Mouse (Mus musculus): Measurements from ENCODE around the gene Cpxm1.
"Not testable (repeated sequence)": the region's sequence is repeated elsewhere in the genome, so short reads cannot be mapped to it uniquely, and the experiment has no call there.

Gene Cpxm1

DNA sequence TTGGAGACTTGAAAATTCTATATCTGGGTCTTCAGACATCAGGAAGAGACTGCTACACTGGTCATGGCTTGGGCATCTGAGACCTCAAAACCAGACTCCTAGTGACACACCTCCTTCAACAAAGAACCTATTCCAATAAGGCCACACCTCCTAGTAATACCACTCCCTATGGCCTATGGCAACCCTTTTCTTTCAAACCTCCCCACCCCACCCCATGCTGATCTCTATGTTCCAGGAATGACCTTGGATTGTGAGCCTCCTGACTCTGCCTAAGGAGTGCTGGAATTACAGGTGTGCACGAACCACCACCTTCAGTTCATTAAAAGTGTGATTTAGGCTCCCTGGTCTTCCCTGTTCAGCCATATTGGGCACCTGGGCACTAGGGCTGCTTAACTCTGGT is 2.7 kb upstream of the Cpxm1 start:
- DNase-seq: no peak

GRCm38 (mm10) chr2:130398091-130398490 is 717 bp upstream of the Cpxm1 start:
- DNase-seq: peak in 1 of 2 experiments; percentile 14

- DNase-seq: no peak
These were observed 1.7 kb downstream of the Cpxm1 start for GRCm38 (mm10) chr2:130395696-130396095.

DNA sequence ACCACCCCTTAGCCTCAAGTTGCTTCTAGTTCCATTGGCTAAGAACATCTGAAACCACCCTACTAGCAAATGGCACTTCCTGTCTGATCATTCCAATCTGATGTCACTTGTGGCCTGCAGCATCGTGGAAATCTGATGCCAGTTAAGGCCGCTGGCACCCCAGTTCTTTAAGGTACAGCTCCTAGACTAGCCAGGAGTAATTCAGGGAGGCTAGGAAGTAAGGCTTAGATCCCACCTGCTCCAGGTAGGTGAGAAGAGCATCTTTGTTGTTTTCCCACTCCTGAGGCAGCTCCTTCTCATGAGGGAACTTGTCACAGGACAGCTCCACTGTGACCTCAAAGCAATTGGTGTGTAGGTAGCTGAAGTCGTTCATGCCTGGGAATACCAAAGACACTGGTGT is 4.5 kb downstream of the Cpxm1 start:
- no peak for DNase-seq

DNA sequence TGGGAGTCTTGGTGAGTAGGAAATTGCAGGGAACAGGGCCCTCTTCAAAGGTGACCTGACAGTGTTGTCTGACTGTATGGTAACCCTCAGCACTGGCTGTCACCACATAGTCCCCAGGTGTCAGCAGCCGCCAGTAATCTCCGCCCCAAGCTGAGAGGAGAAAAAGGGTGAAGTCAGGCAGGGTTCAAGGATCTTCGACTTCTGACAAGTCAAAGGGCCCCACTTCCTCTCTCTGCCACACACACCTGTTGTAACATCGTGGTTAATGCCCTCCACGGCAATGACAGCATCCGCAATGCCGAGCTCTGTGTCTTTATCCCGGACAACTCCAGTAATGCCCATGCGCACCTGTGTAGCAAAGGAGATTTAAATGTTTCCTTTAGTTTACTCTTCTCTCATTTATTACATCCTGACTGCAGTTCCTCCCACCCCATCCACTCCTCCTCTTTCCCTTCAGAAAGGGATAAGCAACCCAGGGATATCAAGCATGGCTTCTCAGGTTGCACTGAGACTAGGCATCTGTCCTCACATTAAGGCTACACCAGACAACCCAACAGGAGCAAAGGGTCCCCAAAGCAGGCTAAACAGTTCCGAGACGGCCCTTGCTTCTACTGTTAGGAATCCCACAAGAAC is 6.3 kb downstream of the Cpxm1 start:
- DNase-seq: no peak

GRCm38 (mm10) chr2:130388796-130389195 is 8.6 kb downstream of the Cpxm1 start:
- DNase-seq: no peak

DNA sequence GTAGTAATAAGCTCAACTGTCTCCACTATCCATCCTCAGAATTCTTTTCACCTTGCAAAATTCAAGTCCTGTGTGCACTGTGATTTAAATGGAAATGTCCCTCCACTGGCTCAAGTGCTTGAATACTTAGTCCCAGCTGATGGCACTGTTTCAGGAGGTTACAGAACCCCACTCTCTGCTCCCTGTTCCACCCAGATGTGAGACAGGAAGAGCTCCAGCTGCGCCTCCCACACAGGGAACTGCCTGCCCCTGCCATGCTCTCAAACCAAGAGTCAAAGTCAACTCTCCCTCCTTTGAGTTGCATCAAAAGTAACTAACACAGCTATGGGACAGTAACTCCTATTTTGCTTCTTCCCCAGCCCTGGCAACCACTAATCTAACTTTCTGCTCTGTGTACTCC is 11.2 kb downstream of the Cpxm1 start:
- no peak for DNase-seq

GRCm38 (mm10) chr2:130383895-130384294 is 13.5 kb downstream of the Cpxm1 start:
- no peak for DNase-seq

DNA sequence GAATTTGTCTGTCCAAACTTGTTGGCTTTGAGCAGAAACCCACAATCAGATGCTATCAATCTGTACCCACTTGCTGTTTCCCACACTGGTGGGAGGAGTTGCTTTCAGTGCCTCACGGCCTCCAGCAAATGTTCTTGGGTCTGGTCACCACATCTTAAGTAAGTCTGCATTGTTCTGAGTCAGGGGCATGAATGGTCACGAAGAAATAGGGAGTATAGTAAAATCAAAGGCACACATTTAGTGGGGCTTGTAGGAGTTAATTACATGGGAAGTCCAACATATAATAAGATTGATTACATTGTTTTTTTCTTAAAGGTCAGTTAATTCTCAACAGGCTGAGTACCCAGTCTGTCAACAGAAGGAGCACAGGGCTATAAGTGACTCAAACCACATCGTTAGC is 14.2 kb downstream of the Cpxm1 start:
- DNase-seq: no peak

DNA sequence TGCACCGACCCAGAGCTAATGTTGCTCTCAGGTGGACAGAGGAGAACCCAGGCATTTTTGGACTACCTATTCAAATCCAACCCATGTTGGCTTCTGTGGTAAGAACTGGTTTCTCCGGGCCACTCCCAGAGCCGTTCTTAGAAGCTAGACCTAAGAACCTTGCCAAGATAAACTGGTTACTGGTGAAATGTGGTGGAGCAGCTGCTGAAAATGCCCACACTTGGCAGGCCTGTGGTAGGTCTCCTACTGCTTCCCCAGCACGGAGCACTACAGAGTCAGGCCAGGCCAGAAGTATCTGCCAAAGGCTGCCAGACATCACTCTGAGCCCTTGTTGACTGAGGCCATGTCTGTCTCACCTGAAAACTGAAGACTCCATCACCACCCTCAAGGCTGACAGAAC is 22.4 kb downstream of the Cpxm1 start:
- peak; percentile 15 to 18 for DNase-seq

DNA sequence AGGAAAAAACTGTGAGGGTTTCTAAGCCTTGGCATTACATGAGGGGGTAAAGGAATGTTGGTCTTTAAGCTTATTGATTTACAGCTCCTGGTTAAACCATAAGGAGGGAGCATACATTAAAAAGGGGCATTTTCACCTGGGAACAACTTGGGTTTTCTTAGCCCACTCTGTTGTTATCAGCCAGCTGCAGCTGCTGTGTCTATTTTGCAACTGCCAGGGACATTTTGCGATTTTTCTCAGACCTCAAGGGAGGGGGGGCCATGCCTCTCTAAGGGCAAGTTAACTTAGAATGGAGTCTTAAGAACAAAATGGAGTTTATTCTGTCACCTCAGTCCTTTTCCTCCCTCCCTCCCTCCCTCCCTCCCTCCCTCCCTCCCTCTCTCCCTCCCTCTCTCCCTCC is 24.3 kb downstream of the Cpxm1 start:
- not testable (repeated sequence) for DNase-seq

- DNase-seq: no peak
These were observed 30.0 kb downstream of the Cpxm1 start for GRCm38 (mm10) chr2:130367386-130367785.

DNA sequence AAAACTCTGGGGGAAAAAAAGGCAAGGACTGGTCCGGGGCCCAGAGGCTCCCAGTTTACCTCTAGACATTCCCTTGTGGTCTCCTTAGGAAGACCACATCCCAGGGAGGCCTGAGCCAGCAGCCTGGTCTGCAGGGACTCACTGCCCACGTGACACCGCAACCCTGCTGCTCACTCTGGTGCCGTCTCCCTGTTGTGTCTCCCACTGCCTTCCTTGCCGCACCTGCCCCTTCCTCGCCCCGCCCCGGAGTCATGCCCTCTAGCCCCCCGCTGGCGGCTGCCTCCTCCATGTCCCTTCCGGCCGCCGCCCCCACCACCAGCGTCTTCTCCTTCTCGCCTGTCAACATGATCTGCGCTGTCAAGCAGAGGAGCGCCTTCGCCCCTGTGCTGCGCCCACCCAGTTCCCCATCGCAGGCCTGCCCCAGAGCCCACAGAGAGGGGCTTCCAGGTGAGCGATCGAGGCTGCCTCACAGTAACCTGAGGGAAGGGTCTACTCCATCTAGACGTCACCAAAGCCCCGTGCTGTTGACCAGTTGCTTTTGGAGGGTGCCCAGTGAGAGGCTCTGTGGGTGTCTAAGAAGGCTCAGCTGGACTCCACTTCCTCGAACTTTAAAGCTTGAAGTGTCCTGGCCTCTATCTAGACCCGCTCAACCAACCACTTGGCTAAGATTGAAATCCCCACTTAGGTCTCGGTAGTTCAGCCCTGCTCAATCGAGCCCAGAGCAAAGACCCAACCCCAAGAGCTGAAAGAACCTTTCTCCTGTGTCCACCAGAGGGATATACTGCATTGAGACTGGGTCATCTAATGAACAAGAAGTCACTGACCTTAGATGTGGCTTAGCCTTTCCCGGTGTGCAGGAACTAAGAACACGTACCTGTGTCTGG is 31.9 kb downstream of the Cpxm1 start:
- DNase-seq: no peak

- DNase-seq: peak; percentile 27 to 53
These were observed 34.8 kb downstream of the Cpxm1 start for GRCm38 (mm10) chr2:130362511-130363026.

- DNase-seq: no peak
These were observed 38.5 kb downstream of the Cpxm1 start for GRCm38 (mm10) chr2:130358852-130359251.

GRCm38 (mm10) chr2:130357551-130357950 is 39.8 kb downstream of the Cpxm1 start:
- DNase-seq: no peak

DNA sequence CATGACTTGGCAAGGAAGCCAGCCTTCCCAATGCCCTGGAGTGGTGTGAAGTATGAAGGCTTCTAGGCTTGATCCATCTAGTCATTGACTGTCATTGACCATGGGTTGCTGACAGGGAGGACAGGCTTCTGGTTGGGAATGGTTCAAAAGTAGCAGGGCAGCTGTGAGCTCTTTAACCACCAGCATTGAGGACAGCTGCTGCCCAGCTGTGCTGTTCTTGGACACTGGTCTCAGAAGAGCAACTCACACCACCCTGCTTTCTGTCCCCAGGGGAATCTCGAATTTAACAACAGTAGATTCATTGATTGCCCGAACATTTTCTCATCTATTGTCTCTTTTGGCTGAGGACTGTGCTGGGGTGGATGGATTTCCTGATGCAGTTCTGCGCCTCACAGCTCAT is 43.5 kb downstream of the Cpxm1 start:
- no peak for DNase-seq

GRCm38 (mm10) chr2:130353411-130353810 is 44.0 kb downstream of the Cpxm1 start:
- no peak for DNase-seq

DNA sequence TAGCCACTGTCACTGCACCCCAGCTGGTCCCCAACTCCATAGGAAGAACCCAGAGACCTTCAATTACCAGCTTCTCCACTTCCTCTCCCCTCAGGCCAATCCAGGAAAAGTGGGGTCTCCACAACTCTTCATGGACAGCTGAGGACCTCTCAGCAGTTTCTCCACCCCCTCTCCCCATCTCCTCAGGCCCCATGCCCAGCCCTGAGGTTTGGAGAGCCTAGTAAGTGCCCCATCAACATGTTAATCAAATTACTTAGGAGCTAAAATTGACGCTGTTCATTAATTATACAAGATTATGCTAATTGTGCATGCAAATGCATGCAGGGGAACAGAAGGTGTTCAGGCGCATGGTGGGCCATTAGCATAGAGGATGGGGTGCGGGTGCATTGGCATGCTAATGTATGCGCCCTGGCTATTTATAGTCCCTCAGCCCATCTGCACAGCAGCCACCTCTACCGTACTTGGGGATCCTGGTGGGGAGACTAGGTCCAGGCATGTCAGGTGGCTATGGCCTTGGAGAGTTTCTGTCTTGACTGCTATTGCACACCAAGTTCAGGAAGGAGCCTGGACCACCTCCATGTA is 45.5 kb downstream of the Cpxm1 start:
- DNase-seq: no peak

- no peak for DNase-seq
These were observed 47.0 kb downstream of the Cpxm1 start for GRCm38 (mm10) chr2:130350376-130350775.

- no peak for DNase-seq
These were observed 56.2 kb downstream of the Cpxm1 start for GRCm38 (mm10) chr2:130341220-130341580.

Data from cerebellum, postnatal 25 days (tissue).